Mouse (Mus musculus) 416B (cell line): ENCODE measurements around the gene Prnd.

Experiments used
- DNase-seq: peaks from one replicate; pipeline ENCODE4 v3.0.0; 2011; ENCODE audit warnings: low read depth

Prnd gene

GRCm38 (mm10) chr2:131940506-131940905 lies 10.2 kb upstream of the Prnd start:
- no peak for DNase-seq

- DNase-seq, result no peak
These were observed 9.2 kb upstream of the Prnd start for GRCm38 (mm10) chr2:131941501-131941900.

GRCm38 (mm10) chr2:131944370-131944769 lies 6.3 kb upstream of the Prnd start:
- DNase-seq, result no peak

DNA sequence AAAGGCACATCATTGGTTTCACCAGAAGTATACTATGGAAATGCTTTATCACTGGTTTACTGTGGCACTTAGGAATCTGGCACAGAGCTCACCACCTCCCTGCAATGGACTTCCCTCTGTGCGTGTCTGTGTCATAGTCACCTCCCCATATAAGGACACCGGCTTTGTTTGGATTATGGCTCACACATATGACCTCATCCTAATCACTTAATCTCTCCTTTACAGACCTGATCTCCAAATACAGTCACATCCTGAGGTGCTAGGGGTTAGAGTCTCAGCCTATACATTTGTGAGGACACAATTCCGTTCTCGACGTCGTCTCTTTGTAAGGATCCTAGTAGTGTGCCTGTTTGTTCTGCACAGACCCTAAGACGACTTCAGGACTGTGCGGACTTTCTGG lies 5.4 kb upstream of the Prnd start:
- peak; percentile 93 for DNase-seq

GRCm38 (mm10) chr2:131945765-131946164 lies 4.9 kb upstream of the Prnd start:
- DNase-seq, result no peak

GRCm38 (mm10) chr2:131946351-131946750 lies 4.3 kb upstream of the Prnd start:
- no peak for DNase-seq

- DNase-seq, result no peak
These were observed 2.5 kb upstream of the Prnd start for GRCm38 (mm10) chr2:131948156-131948555.

DNA sequence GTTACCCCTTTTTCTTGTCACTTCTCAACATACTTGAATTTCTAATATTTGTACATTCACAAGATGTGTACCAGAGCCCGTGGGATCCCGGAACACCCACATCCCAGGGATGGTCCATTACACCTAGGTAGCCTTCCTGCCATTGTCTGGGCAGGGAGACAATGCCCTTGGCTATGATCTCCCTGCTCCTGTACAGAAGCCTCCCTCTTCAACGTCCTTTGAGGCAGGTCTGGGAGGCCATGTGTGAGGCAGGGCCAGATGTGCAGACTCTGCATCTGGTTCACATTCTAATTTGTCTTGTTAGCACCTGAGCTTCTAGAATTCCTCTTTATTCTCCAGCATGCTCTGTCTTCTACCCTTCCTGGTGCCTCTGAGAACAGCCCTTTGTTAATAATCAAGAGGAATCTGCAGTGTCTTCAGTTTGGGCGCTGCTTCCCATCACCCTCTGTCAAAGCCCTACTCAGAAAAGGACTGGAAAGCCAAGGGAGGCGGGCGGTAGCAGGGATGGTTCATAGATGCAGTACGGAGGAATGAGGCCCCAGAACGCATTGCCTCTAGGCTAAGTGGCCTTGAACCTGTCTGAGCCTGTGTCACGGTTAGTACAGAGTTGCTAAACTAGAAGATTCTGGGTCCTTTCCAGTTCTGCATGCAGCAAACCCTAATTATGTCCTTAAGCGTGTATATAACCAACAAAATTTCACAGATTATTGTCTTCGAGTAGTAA lies 1.6 kb upstream of the Prnd start:
- no peak for DNase-seq

GRCm38 (mm10) chr2:131949767-131950597 lies 679 bp upstream of the Prnd start:
- peak; percentile 61 for DNase-seq

- DNase-seq, result no peak
These were observed 1.8 kb downstream of the Prnd start for GRCm38 (mm10) chr2:131952456-131952855.

DNA sequence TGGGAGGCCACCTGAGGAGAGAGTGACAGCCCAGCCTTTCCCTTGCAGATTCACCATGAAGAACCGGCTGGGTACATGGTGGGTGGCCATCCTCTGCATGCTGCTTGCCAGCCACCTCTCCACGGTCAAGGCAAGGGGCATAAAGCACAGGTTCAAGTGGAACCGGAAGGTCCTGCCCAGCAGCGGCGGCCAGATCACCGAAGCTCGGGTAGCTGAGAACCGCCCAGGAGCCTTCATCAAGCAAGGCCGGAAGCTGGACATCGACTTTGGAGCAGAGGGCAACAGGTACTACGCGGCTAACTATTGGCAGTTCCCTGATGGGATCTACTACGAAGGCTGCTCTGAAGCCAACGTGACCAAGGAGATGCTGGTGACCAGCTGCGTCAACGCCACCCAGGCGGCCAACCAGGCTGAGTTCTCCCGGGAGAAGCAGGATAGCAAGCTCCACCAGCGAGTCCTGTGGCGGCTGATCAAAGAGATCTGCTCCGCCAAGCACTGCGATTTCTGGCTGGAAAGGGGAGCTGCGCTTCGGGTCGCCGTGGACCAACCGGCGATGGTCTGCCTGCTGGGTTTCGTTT lies 2.4 kb downstream of the Prnd start:
- no peak for DNase-seq

DNA sequence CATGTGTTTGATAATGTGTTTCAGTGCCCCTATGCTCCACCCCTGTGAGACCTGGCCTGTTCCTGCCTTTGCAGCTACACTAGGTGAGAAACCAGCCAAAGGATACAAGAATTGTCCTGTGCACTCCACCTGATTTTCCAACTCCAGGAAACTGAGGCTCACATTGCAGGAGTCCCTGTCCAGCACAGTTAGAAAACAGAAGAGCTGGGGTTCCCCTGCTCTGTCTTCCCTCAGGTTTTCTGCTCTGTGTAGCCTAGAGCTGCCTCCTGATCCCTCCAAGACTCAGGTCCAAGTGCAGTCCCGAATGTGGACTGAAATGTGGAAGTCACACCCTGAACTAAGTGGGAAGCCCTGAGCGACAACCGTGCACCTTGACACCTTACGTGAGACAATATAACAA lies 3.0 kb downstream of the Prnd start:
- no peak for DNase-seq

DNA sequence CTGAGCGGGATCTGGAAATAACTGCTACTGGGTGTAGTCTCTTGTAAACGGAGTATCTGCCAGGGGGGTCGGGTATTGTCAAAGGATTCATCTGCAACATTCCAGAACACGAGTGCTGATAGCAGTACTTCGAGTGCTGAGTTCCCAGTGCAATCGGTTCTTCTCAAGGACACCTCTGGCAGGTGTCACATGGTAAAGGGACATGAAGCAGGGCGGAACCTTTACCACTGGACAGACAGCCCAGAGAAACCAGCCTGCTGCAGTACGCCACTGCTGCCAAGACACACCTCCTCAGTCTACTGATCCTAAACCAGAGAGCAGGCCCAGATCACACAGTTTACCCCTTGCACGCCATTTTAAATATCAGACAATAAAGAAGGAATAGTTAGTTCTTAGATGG lies 4.2 kb downstream of the Prnd start:
- DNase-seq, result no peak

- peak; percentile 50 for DNase-seq
These were observed 4.6 kb downstream of the Prnd start for GRCm38 (mm10) chr2:131955264-131955663.

DNA sequence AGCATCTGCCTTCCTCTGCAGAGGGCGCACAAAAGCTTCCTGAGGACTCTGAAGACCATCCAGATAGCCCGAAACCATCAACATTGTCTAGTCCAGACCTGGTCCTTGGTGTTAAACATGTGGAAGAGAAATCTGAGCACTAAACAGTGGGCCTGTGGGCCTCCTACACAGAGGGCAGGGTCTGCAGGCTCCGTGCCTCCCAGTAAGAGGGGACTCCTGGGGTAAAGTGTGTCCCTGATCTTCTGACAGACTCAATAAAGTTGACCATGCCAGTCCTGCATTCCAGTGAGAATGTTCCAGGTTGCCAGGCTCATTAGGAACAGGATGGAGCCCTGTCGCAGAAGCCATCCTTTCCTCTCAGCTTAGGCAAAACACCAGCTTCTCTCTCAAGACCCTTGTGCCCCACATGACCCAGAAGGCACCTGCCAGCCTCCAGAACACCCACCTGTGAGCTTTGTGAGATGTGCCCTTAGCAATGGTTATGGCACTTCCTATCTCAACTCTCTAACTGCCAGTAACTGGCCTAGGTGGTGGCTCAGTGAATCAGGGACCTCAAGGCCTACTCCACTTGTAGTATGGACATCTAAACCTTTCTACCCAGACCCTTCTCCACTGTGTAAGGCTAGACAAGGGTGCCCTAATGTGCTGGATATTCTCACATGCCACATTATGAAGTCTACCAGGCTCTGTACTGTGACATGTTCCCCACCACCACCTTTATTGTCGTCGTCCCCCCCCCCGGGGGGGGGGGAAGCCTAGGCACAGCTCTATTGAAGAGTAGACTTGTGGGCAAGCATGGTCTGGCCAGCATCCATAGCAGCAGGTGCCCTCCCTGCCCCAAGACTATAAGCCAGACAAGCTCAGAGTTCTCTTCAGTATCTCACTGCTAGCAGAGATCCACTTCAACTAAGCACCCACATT lies 5.9 kb downstream of the Prnd start:
- DNase-seq, result no peak

- DNase-seq, result peak; percentile 27
These were observed 7.1 kb downstream of the Prnd start for GRCm38 (mm10) chr2:131957731-131958222.

GRCm38 (mm10) chr2:131961671-131962070 lies 11.0 kb downstream of the Prnd start:
- no peak for DNase-seq

- DNase-seq, result no peak
These were observed 19.9 kb downstream of the Prnd start for GRCm38 (mm10) chr2:131970597-131970996.

DNA sequence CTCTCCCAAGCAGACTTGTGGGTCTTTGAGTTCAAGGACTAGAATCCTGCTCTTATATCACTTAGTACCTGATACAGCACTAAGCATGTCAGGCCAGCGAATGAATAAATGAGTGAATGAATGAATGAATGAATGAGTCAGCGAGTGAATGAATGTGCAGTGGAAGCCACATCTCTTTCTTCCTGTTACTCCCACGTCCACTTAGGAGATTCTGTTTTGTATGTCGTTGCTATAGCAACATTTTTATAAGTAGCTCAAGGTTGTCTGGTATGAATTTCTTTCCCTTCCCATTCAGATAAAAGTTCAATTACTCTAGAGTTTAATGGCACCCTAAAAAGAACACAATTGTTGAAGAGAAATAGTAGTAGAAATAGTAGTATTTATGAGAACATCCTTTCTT lies 20.4 kb downstream of the Prnd start:
- no peak for DNase-seq

DNA sequence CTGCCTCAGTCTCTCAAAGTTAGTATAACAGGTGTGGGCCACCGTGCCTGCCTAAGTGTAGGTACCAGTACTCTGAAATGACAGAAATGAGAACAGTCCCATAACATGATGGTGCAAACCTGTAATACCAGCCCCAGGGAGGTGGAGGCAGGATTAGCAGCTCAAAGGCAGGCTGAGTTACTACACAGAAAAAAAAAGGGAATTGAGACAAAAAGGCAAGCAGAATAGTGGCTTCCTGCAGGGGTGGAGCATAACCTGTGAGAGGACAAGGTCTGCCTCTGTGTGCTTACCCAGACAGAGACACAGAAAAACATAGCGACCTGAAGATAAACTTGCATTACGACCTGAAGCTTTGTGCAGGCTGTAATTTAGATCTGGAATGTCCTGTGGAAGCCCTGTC lies 26.0 kb downstream of the Prnd start:
- no peak for DNase-seq

- peak; percentile 74 for DNase-seq
These were observed 30.2 kb downstream of the Prnd start for GRCm38 (mm10) chr2:131980866-131981265.
